Mouse (Mus musculus): ENCODE measurements around the gene Mfn1.

DNA sequence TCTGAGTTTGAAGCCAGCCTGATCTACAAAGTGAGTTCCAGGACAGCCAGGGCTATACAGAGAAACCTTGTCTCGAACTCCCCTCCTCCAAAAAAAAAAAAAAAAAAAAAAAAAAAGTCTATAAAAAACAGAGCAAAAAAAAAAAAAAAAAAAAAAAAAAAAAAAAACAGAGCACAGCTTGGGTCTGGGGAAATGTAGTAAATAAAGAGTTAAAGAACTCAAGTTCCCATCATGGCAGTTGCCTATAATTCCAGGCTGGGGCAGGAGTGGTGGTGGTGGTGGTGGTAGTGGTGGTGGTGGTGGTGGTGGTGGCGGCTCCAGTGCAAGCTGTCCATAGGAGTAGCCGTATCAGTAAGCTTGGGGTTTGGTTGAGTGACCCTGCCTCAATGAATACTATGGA, 46.2 kb upstream of the Mfn1 start:
- TF ChIP-seq CTCF (IDR thresholded peaks at IDR 0.05; ENCODE audit: control insufficient read depth, insufficient read depth, low read length) (no peak), POLR2A (IDR thresholded peaks at IDR 0.05; ENCODE audit: borderline replicate concordance, control insufficient read depth, low read depth, low read length) (no peak)

Data from bone marrow, adult 2 months (tissue).